Mouse (Mus musculus) liver, embryonic 14.5 days (tissue): ENCODE data around the gene Slc17a6.

Experiments used
- CTCF ChIP-seq: IDR thresholded peaks from 2 replicates; pipeline ENCODE4 v1.5.1; 2016; ENCODE audit warnings: antibody characterized with exemption, low read depth, control low read depth
- EP300 ChIP-seq: IDR thresholded peaks from 2 replicates; pipeline ENCODE4 v1.6.1; 2016; ENCODE audit warnings: antibody characterized with exemption, low read depth

GRCm38 (mm10) chr7:51715771-51716170, 94.0 kb downstream of the Slc17a6 start:
- TF ChIP-seq CTCF (no peak), EP300 (no peak)
